24 mouse cellular contexts compared by ENCODE assay signal in genomic region chr9:63595032-63595431, GRCm38 (mm10). TPM values are rescaled to one million over a fixed set of nuclear protein-coding genes. Genes with fewer than 3 reads are reported as not detected.
A peak's percentile ranks its signal among the peaks of the same experiment; 100 is the strongest.
DNase-seq lines count a peak whose midpoint lies in the region; ATAC-seq and TF ChIP-seq lines count a peak whose summit lies in the region.
"Had no signal": no experiment of that assay in that cellular context is flagged by ENCODE, and none has a peak within 500 bp of the region (broad histone marks: within the 10 kb centered on the region; RNA-seq: fewer than 3 reads in every experiment).

No protein-coding gene starts in this region.

- H3K27me3 ChIP-seq in intestine, embryonic 14.5 days (replicated peaks; ENCODE audit: control insufficient read depth, insufficient read depth, low read length): no peaks in the 10 kb centered on the region
- no peaks in the 10 kb centered on the region for H3K27me3 ChIP-seq in intestine, postnatal 0 days (replicated peaks; ENCODE audit: control insufficient read depth, insufficient read depth, low read length)
- no peaks in the 10 kb centered on the region for H3K27me3 ChIP-seq in limb, embryonic 13.5 days
- H3K27me3 ChIP-seq: CH12.LX; hindbrain, embryonic 13.5 days; Patski had no signal

- no peak overlapping the region for H3K4me2 ChIP-seq in intestine, embryonic 14.5 days (ENCODE audit: low read length)
- H3K4me2 ChIP-seq in intestine, postnatal 0 days (replicated peaks; ENCODE audit: low read depth): no peak overlapping the region
- no peak overlapping the region for H3K4me2 ChIP-seq in limb, embryonic 13.5 days (replicated peaks)
- H3K4me2 ChIP-seq: forebrain, embryonic 13.5 days; hindbrain, embryonic 13.5 days had no signal

- peak; percentile 20 for DNase-seq in kidney, adult 9 months
- no peak for DNase-seq in kidney, adult 8-10 months
- no peak for DNase-seq in intestine, embryonic 14.5 days (ENCODE audit: low spot score)
- no peak for DNase-seq in left cerebral cortex, adult 2 months (ENCODE audit: extremely low spot score in 1 of 2, low spot score in 2 of 2)
- no peak for DNase-seq in spleen, postnatal 36 days (ENCODE audit: low spot score in 2 of 2)
- DNase-seq: adrenal gland, postnatal 14 days; cerebellum, adult 18-20 months; cerebellum, adult 9-11 months; cerebellum, postnatal 36 days; gastrocnemius, postnatal 36 days; heart, adult 18-20 months; heart, postnatal 10 days had no signal

- H3K36me3 ChIP-seq in intestine, embryonic 14.5 days (ENCODE audit: control insufficient read depth, insufficient read depth, low read length): no peaks in the 10 kb centered on the region
- H3K36me3 ChIP-seq in intestine, postnatal 0 days (ENCODE audit: control insufficient read depth, insufficient read depth): no peaks in the 10 kb centered on the region
- H3K36me3 ChIP-seq in limb, embryonic 13.5 days: no peaks in the 10 kb centered on the region
- H3K36me3 ChIP-seq: embryonic facial prominence, embryonic 10.5 days; heart, embryonic 10.5 days; hindbrain, embryonic 13.5 days had no signal

- no peak overlapping the region for H3K9ac ChIP-seq in intestine, embryonic 14.5 days (ENCODE audit: low read length)
- no peak overlapping the region for H3K9ac ChIP-seq in intestine, postnatal 0 days (ENCODE audit: low read depth, low read length)
- H3K9ac ChIP-seq in limb, embryonic 13.5 days: no peak overlapping the region
- H3K9ac ChIP-seq: forebrain, embryonic 13.5 days; hindbrain, embryonic 13.5 days had no signal

- H3K4me1 ChIP-seq in intestine, embryonic 14.5 days (replicated peaks; ENCODE audit: control insufficient read depth, insufficient read depth, low read length): no peaks in the 10 kb centered on the region
- H3K4me1 ChIP-seq in intestine, postnatal 0 days (replicated peaks; ENCODE audit: control insufficient read depth, insufficient read depth, low read length): no peaks in the 10 kb centered on the region
- H3K4me1 ChIP-seq in limb, embryonic 13.5 days: peaks cover 52% of the 10 kb centered on the region
- H3K4me1 ChIP-seq: heart, embryonic 10.5 days; hindbrain, embryonic 13.5 days had no signal

- 96% methylated on average over 1 of the region's 1 CpGs for WGBS in intestine, embryonic 14.5 days
- WGBS in intestine, postnatal 0 days: 71% methylated on average over 1 of the region's 1 CpGs
- 92% methylated on average over 1 of the region's 1 CpGs for WGBS in limb, embryonic 13.5 days

- no peak overlapping the region for H3K27ac ChIP-seq in intestine, embryonic 14.5 days (ENCODE audit: low read depth)
- no peak overlapping the region for H3K27ac ChIP-seq in intestine, postnatal 0 days (ENCODE audit: low read depth, low read length)
- peak overlapping the region; percentile 82; the same call in 1 of the 2 replicates for H3K27ac ChIP-seq in limb, embryonic 13.5 days
- no peak overlapping the region for H3K27ac ChIP-seq in left cerebral cortex, adult 2 months
- H3K27ac ChIP-seq: embryonic facial prominence, embryonic 10.5 days; forebrain, embryonic 13.5 days; heart, embryonic 10.5 days; hindbrain, embryonic 13.5 days had no signal

- intact Hi-C loops in left cerebral cortex, adult 2 months (cut with DNase I): no loop called here

- TF ChIP-seq CTCF in intestine, postnatal 0 days (IDR thresholded peaks at IDR 0.05; ENCODE audit: low read depth): no peak
- no peak for TF ChIP-seq CTCF in left cerebral cortex, adult 2 months (IDR thresholded peaks at IDR 0.05)

- no peak overlapping the region for H3K4me3 ChIP-seq in intestine, embryonic 14.5 days (ENCODE audit: low read depth, low read length)
- no peak overlapping the region for H3K4me3 ChIP-seq in intestine, postnatal 0 days (ENCODE audit: low read depth, low read length)
- no peak overlapping the region for H3K4me3 ChIP-seq in limb, embryonic 13.5 days
- no peak overlapping the region for H3K4me3 ChIP-seq in left cerebral cortex, adult 2 months
- H3K4me3 ChIP-seq: embryonic facial prominence, embryonic 10.5 days; forebrain, embryonic 13.5 days; heart, embryonic 10.5 days; hindbrain, embryonic 13.5 days had no signal

- ATAC-seq in intestine, embryonic 14.5 days (replicated peaks; ENCODE audit: low FRiP score, low TSS enrichment, low read depth): peak; percentile 77; the same call in 1 of the 2 replicates
- peak; percentile 70 for ATAC-seq in intestine, postnatal 0 days
- ATAC-seq in limb, embryonic 13.5 days (ENCODE audit: low FRiP score, low read depth): peak; percentile 41; the same call in 1 of the 2 replicates
- ATAC-seq: activated CD4-positive, CD25-positive, alpha-beta regulatory T cell, adult 4 months; forebrain, embryonic 13.5 days; Patski had no signal

- H3K9me3 ChIP-seq in intestine, embryonic 14.5 days (ENCODE audit: control insufficient read depth, low read length): no peaks in the 10 kb centered on the region
- no peaks in the 10 kb centered on the region for H3K9me3 ChIP-seq in intestine, postnatal 0 days (ENCODE audit: control insufficient read depth)
- no peaks in the 10 kb centered on the region for H3K9me3 ChIP-seq in limb, embryonic 13.5 days
- H3K9me3 ChIP-seq: embryonic facial prominence, embryonic 10.5 days; forebrain, embryonic 13.5 days; heart, embryonic 10.5 days; hindbrain, embryonic 13.5 days had no signal

RNA-seq across cellular contexts. Expression of gene Iqch, which starts 7.3 kb away (rescaled TPM):
- polyA plus RNA-seq in intestine, embryonic 14.5 days (2014; fragmentation: Nextera tagmentation; extraction: Ambion mirVana): 0.09 TPM in 1 of 2 replicates, not detected in the other
- polyA plus RNA-seq in intestine, postnatal 0 days (2015; fragmentation: Nextera tagmentation; extraction: Ambion mirVana): 0.04 TPM in 1 of 2 replicates, not detected in the other
- polyA plus RNA-seq in limb, embryonic 13.5 days (2015; fragmentation: Nextera tagmentation; extraction: Ambion mirVana): 0.15 and 0.20 TPM in 2 replicates
- not detected for total RNA-seq in left cerebral cortex, adult 2 months (2021)
- total RNA-seq: adrenal gland, adult 18-20 months; gastrocnemius, adult 8-10 months; gastrocnemius, postnatal 36 days; heart, adult 18-20 months; heart, postnatal 10 days had no signal
- polyA plus RNA-seq: activated CD4-positive, CD25-positive, alpha-beta regulatory T cell, adult 4 months; heart, embryonic 10.5 days; heart, embryonic 14.5 days had no signal

RNA-seq across cellular contexts. Expression of gene Aagab, which starts 7.4 kb away (rescaled TPM):
- 26.0 and 28.1 TPM in 2 replicates for polyA plus RNA-seq in intestine, embryonic 14.5 days (2014; fragmentation: Nextera tagmentation; extraction: Ambion mirVana)
- polyA plus RNA-seq in intestine, postnatal 0 days (2015; fragmentation: Nextera tagmentation; extraction: Ambion mirVana): 26.1 and 26.5 TPM in 2 replicates
- 21.7 and 26.2 TPM in 2 replicates for polyA plus RNA-seq in limb, embryonic 13.5 days (2015; fragmentation: Nextera tagmentation; extraction: Ambion mirVana)
- 10 to 100 TPM; 52.8 to 54.2 TPM for total RNA-seq in left cerebral cortex, adult 2 months (2021)
